Mouse (Mus musculus) left cerebral cortex, adult 8-10 months (tissue): Measurements from ENCODE around the gene Sycp3. TPM values are rescaled to one million over a fixed set of nuclear protein-coding genes. Genes with fewer than 3 reads are reported as not detected.
A peak's percentile ranks its signal among the peaks of the same experiment; 100 is the strongest.
"Not testable (repeated sequence)": the region's sequence is repeated elsewhere in the genome, so short reads cannot be mapped to it uniquely, and the experiment has no call there.

Experiments
- DNase-seq, 2 experiments: peaks; one replicate each; pipeline ENCODE4 v3.0.0; 2022; ENCODE audit warnings: low spot score in 2 of 2
- total RNA-seq, 4 experiments: library from RNA; stranded (reverse); gene quantifications; 2 replicates each; pipeline ENCODE4 v1.2.4; 2022

Sycp3 gene
- total RNA-seq, 4 experiments from 2014 or later, result 0.63 to 1.3 (median 0.88) TPM

GRCm38 (mm10) chr10:88501370-88501769 lies 42.0 kb downstream of the Sycp3 start:
- DNase-seq, result no peak

- no peak for DNase-seq
Observed at GRCm38 (mm10) chr10:88501886-88502765, 42.8 kb downstream of the Sycp3 start.

GRCm38 (mm10) chr10:88502919-88503318 lies 43.5 kb downstream of the Sycp3 start:
- no peak for DNase-seq

- DNase-seq, result peak; percentile 62 to 75
Observed at GRCm38 (mm10) chr10:88503421-88504314, 44.3 kb downstream of the Sycp3 start, which contains the start of gene Chpt1. Gene Chpt1, minus strand, starts transcription at chr10:88504073.

GRCm38 (mm10) chr10:88504481-88504880 lies 45.1 kb downstream of the Sycp3 start:
- DNase-seq, result no peak

GRCm38 (mm10) chr10:88505256-88505655 lies 45.9 kb downstream of the Sycp3 start:
- DNase-seq, result no peak

GRCm38 (mm10) chr10:88507691-88508143 lies 48.3 kb downstream of the Sycp3 start:
- no peak for DNase-seq

- DNase-seq, result no peak
Observed at GRCm38 (mm10) chr10:88510503-88511271, 51.3 kb downstream of the Sycp3 start.

GRCm38 (mm10) chr10:88511355-88511754 lies 52.0 kb downstream of the Sycp3 start:
- no peak for DNase-seq

GRCm38 (mm10) chr10:88513574-88514135 lies 54.3 kb downstream of the Sycp3 start:
- DNase-seq, result no peak

GRCm38 (mm10) chr10:88514495-88514894 lies 55.1 kb downstream of the Sycp3 start:
- peak; percentile 13 to 36 for DNase-seq

- not testable (repeated sequence) for DNase-seq
Observed at GRCm38 (mm10) chr10:88515049-88515448, 55.7 kb downstream of the Sycp3 start.

GRCm38 (mm10) chr10:88522795-88523194 lies 63.4 kb downstream of the Sycp3 start:
- DNase-seq, result no peak

Other genes starting within 250 kb of the Sycp3 start
- gene Dram1, start 80.5 kb upstream of the Sycp3 start, total RNA-seq, result 1 to 10 TPM in 1 of 4 experiments, under 1 TPM in 3; 0.65 to 1.9 (median 0.81) TPM
- 10 to 100 TPM; 61.9 to 69.7 (median 63.8) TPM for gene Gnptab, start 80.4 kb upstream of the Sycp3 start, total RNA-seq
- gene Chpt1, start 44.5 kb downstream of the Sycp3 start, total RNA-seq, result 10 to 100 TPM; 38.4 to 45.0 (median 39.7) TPM
- 1 to 10 TPM; 4.3 to 5.9 (median 5.4) TPM for gene Mybpc1, start 145.6 kb downstream of the Sycp3 start, total RNA-seq
- gene Spic, start 225.4 kb downstream of the Sycp3 start, total RNA-seq, result not detected